Mouse (Mus musculus) liver, embryonic 14.5 days (tissue): ENCODE data around the gene Gm7247. TPM values are rescaled to one million over a fixed set of nuclear protein-coding genes. Genes with fewer than 3 reads are reported as not detected.
"Not testable (repeated sequence)": the region's sequence is repeated elsewhere in the genome, so short reads cannot be mapped to it uniquely, and the experiment has no call there.

ENCODE experiments used
- ATAC-seq: fragments of 200-750 bp; cut with Nextera tagmentation; 2 replicates; pipeline ENCODE4 v1.8.0; 2017; ENCODE audit warnings: moderate number of reproducible peaks, mild to moderate bottlenecking, moderate library complexity; ENCODE audit not compliant: insufficient read depth
- DNase-seq, 3 experiments: peaks; one replicate each; pipeline ENCODE4 v3.0.0-alpha.2; 2012 to 2013; ENCODE audit warnings: low read depth in 3 of 3, low spot score in 3 of 3
- H3K27ac ChIP-seq: fragments of 300-500 bp; sonication (generic); 2 replicates; pipeline ENCODE4 v1.5.1; 2014; ENCODE audit warnings: moderate library complexity, mild to moderate bottlenecking, control low read depth, inconsistent platforms
- H3K27me3 ChIP-seq: fragments of 300-500 bp; sonication (generic); 2 replicates; pipeline ENCODE4 v1.6.1; 2014; ENCODE audit warnings: mild to moderate bottlenecking, low read length, moderate library complexity; ENCODE audit not compliant: control insufficient read depth, insufficient read depth
- H3K36me3 ChIP-seq: fragments of 300-500 bp; sonication (generic); replicated peaks from 2 replicates; pipeline ENCODE4 v1.6.1; 2014; ENCODE audit warnings: low read depth; ENCODE audit not compliant: control insufficient read depth, insufficient read depth
- H3K4me1 ChIP-seq, 2 experiments: fragments of 200-500 bp in 1 of 2; fragments of 300-500 bp in 1 of 2; sonication (generic) in 1 of 2; replicated peaks; 2 replicates each; pipeline ENCODE4 v1.6.1; 2012 to 2014; ENCODE audit warnings: antibody characterized with exemption in 1 of 2, inconsistent platforms in 1 of 2, low read length in 1 of 2; ENCODE audit not compliant: control insufficient read depth in 2 of 2, insufficient read depth in 2 of 2
- H3K4me2 ChIP-seq: fragments of 300-500 bp; sonication (generic); 2 replicates; pipeline ENCODE4 v1.6.1; 2014; ENCODE audit warnings: low read depth, mild to moderate bottlenecking, control low read depth, moderate library complexity
- H3K4me3 ChIP-seq, 2 experiments: fragments of 200-500 bp in 1 of 2; fragments of 300-500 bp in 1 of 2; sonication (generic) in 1 of 2; 2 replicates each; pipeline ENCODE4 v1.5.1; 2012 to 2014; ENCODE audit warnings: low read depth in 2 of 2, low read length in 2 of 2, mild to moderate bottlenecking in 2 of 2, control low read depth in 1 of 2, inconsistent platforms in 1 of 2, moderate library complexity in 1 of 2; ENCODE audit not compliant: insufficient read depth in 1 of 2
- H3K9ac ChIP-seq: fragments of 300-500 bp; sonication (generic); replicated peaks from 2 replicates; pipeline ENCODE4 v1.6.1; 2014; ENCODE audit warnings: mild to moderate bottlenecking, control low read depth, moderate library complexity
- H3K9me3 ChIP-seq: fragments of 300-500 bp; sonication (generic); 2 replicates; pipeline ENCODE4 v1.6.1; 2016; ENCODE audit warnings: low read length, mixed read lengths; ENCODE audit not compliant: control insufficient read depth
- CTCF ChIP-seq: IDR thresholded peaks from 2 replicates; pipeline ENCODE4 v1.5.1; 2016; ENCODE audit warnings: antibody characterized with exemption, low read depth, control low read depth
- EP300 ChIP-seq: IDR thresholded peaks from 2 replicates; pipeline ENCODE4 v1.6.1; 2016; ENCODE audit warnings: antibody characterized with exemption, low read depth
- WGBS: fragments of 180-500 bp; shearing (Covaris S2); extraction: QIAGEN DNeasy Blood & Tissue Kit; methylation state at CpG from one replicate; pipeline ENCODE4 v1.1.7; 2014; ENCODE audit not compliant: insufficient replicate concordance; 5-methylcytosine and 5-hydroxymethylcytosine counted together
- polyA plus RNA-seq, 2 experiments: library from polyadenylated mRNA; depleted of rRNA in 1 of 2; stranded (reverse) in 1 of 2; unstranded in 1 of 2; fragments of >200 nt; fragmentation: Nextera tagmentation in 1 of 2; extraction: Ambion mirVana in 1 of 2; gene quantifications; 2 replicates each; pipeline versions ENCODE4 v1.2.1 to v1.2.3; 2012 to 2014

The Gm7247 gene
- polyA plus RNA-seq, 2 experiments, result not detected

DNA sequence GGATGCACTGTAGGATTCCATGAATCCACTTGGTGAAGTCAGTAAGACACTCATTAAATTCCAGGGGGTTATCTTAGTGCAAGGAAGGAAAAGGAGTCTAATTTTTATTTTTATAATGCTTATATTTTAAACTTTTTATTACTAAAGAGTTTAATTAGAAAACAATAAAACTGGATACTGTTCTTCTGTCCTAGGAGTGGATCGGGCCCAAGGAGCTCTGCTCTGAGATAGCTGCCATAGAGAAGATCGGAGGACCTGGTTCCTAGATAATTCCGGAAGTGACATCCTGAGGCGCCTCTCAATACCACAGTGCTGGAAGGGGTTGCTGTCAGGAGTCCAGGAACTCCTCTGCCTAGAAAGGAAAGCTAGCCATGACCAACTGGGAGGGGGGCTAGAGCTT lies 190.9 kb downstream of the Gm7247 start, which contains the start of gene Gm5622:
Gene Gm5622 (plus strand): TSS at position 301 of the 400 bp plus-strand sequence.
- no peaks in the 10 kb centered on the region for H3K36me3 ChIP-seq
- H3K9me3 ChIP-seq, result no peaks in the 10 kb centered on the region
- WGBS, result 68% methylated on average over 4 of the region's 4 CpGs
- H3K4me3 ChIP-seq, result no peak within 1 kb of the TSS
- no peak within 1 kb of the TSS for H3K27ac ChIP-seq
- H3K4me1 ChIP-seq, result no peaks in the 10 kb centered on the region
- TF ChIP-seq CTCF, result no peak
- no peak for TF ChIP-seq EP300
- H3K27me3 ChIP-seq, result no peaks in the 10 kb centered on the region
- ATAC-seq (no peak), DNase-seq (no peak)
- H3K4me2 ChIP-seq, result no peak within 1 kb of the TSS
- H3K9ac ChIP-seq, result no peak within 1 kb of the TSS

GRCm38 (mm10) chr14:51573963-51574362 lies 212.4 kb downstream of the Gm7247 start, which contains the start of gene Gm17175:
Gene Gm17175, minus strand, starts transcription at chr14:51574063.
- WGBS, result 64% methylated on average over 2 of the region's 2 CpGs
- not testable (repeated sequence) for H3K9ac ChIP-seq, H3K4me2 ChIP-seq, H3K36me3 ChIP-seq, H3K4me1 ChIP-seq, H3K9me3 ChIP-seq, ATAC-seq, H3K27ac ChIP-seq, H3K27me3 ChIP-seq, H3K4me3 ChIP-seq, DNase-seq

- DNase-seq, H3K4me1 ChIP-seq, H3K9me3 ChIP-seq, ATAC-seq, H3K9ac ChIP-seq, H3K27me3 ChIP-seq, H3K4me2 ChIP-seq, H3K27ac ChIP-seq, H3K36me3 ChIP-seq, H3K4me3 ChIP-seq: not testable (repeated sequence)
- 69% methylated on average over 4 of the region's 4 CpGs for WGBS
Measured at GRCm38 (mm10) chr14:51592039-51592438, 230.5 kb downstream of the Gm7247 start, which contains the start of gene Gm17174. Gene Gm17174, minus strand, starts transcription at chr14:51592139.

DNA sequence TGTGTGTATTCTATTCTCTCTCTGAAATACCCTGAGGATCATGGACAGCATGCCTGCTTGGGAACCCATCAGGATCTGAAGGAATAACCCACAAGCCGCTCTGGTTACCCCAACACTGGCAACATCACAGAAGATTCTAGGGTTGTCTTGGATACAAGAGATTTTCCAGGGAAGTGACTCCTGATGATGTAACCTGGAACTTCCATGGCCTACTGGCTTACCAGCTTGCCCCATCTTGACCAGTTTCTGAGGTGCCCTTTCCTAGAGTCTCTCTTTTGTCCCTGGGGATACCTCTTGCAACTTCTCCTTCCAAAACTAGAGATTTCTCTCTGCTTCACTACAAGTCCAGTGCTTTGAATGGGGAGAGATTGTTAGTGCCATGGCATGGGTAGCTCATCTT lies 249.7 kb downstream of the Gm7247 start, which contains the start of gene Gm17078:
Gene Gm17078 (minus strand): TSS at position 101 of the 400 bp plus-strand sequence.
- H3K36me3 ChIP-seq, result no peaks in the 10 kb centered on the region
- ATAC-seq (no peak), DNase-seq (no peak)
- WGBS, result 53% methylated on average over 1 of the region's 1 CpGs
- no peaks in the 10 kb centered on the region for H3K9me3 ChIP-seq
- H3K4me3 ChIP-seq, result no peak within 1 kb of the TSS
- no peaks in the 10 kb centered on the region for H3K27me3 ChIP-seq
- no peak within 1 kb of the TSS for H3K9ac ChIP-seq
- no peak for TF ChIP-seq EP300
- no peak for TF ChIP-seq CTCF
- no peak within 1 kb of the TSS for H3K27ac ChIP-seq
- no peaks in the 10 kb centered on the region for H3K4me1 ChIP-seq
- no peak within 1 kb of the TSS for H3K4me2 ChIP-seq

Other genes starting within 250 kb of the Gm7247 start
- not detected in 2 replicates for gene Eddm3b, start 247.3 kb upstream of the Gm7247 start, polyA plus RNA-seq (2012; rRNA removed)
- gene Eddm3b, start 247.3 kb upstream of the Gm7247 start, polyA plus RNA-seq (2014; fragmentation: Nextera tagmentation; extraction: Ambion mirVana), result not detected in 2 replicates
- 1.9 and 2.8 TPM in 2 replicates for gene Rnase6, start 237.8 kb upstream of the Gm7247 start, polyA plus RNA-seq (2012; rRNA removed)
- 3.6 TPM in 2 replicates for gene Rnase6, start 237.8 kb upstream of the Gm7247 start, polyA plus RNA-seq (2014; fragmentation: Nextera tagmentation; extraction: Ambion mirVana)
- gene Rnase1, start 215.0 kb upstream of the Gm7247 start, polyA plus RNA-seq (2012; rRNA removed), result not detected in 2 replicates
- not detected in 2 replicates for gene Rnase1, start 215.0 kb upstream of the Gm7247 start, polyA plus RNA-seq (2014; fragmentation: Nextera tagmentation; extraction: Ambion mirVana)
- not detected in 2 replicates for gene Rnase2b, start 199.5 kb upstream of the Gm7247 start, polyA plus RNA-seq (2012; rRNA removed)
- gene Rnase2b, start 199.5 kb upstream of the Gm7247 start, polyA plus RNA-seq (2014; fragmentation: Nextera tagmentation; extraction: Ambion mirVana), result not detected in 2 replicates
- gene Ang2, start 162.6 kb upstream of the Gm7247 start, polyA plus RNA-seq (2012; rRNA removed), result not detected in 2 replicates
- gene Ang2, start 162.6 kb upstream of the Gm7247 start, polyA plus RNA-seq (2014; fragmentation: Nextera tagmentation; extraction: Ambion mirVana), result not detected in 2 replicates
- gene Ear14, start 158.4 kb upstream of the Gm7247 start, polyA plus RNA-seq (2012; rRNA removed), result not detected in 2 replicates
- not detected in 2 replicates for gene Ear14, start 158.4 kb upstream of the Gm7247 start, polyA plus RNA-seq (2014; fragmentation: Nextera tagmentation; extraction: Ambion mirVana)
- gene Rnase2a, start 105.6 kb upstream of the Gm7247 start, polyA plus RNA-seq (2012; rRNA removed), result not detected in 2 replicates
- not detected in 2 replicates for gene Rnase2a, start 105.6 kb upstream of the Gm7247 start, polyA plus RNA-seq (2014; fragmentation: Nextera tagmentation; extraction: Ambion mirVana)
- not detected in 2 replicates for gene Vmn2r88, start 49.1 kb downstream of the Gm7247 start, polyA plus RNA-seq (2012; rRNA removed)
- gene Vmn2r88, start 49.1 kb downstream of the Gm7247 start, polyA plus RNA-seq (2014; fragmentation: Nextera tagmentation; extraction: Ambion mirVana), result not detected in 2 replicates
- not detected in 2 replicates for gene Vmn2r89, start 90.1 kb downstream of the Gm7247 start, polyA plus RNA-seq (2012; rRNA removed)
- gene Vmn2r89, start 90.1 kb downstream of the Gm7247 start, polyA plus RNA-seq (2014; fragmentation: Nextera tagmentation; extraction: Ambion mirVana), result not detected in 2 replicates
- gene Gm5622, start 191.0 kb downstream of the Gm7247 start, polyA plus RNA-seq (2012; rRNA removed), result not detected in 2 replicates
- gene Gm5622, start 191.0 kb downstream of the Gm7247 start, polyA plus RNA-seq (2014; fragmentation: Nextera tagmentation; extraction: Ambion mirVana), result 0.15 and 0.16 TPM in 2 replicates
- gene Gm17175, start 212.3 kb downstream of the Gm7247 start, polyA plus RNA-seq (2012; rRNA removed), result not detected in 2 replicates
- not detected in 2 replicates for gene Gm17175, start 212.3 kb downstream of the Gm7247 start, polyA plus RNA-seq (2014; fragmentation: Nextera tagmentation; extraction: Ambion mirVana)
- gene Gm17174, start 230.4 kb downstream of the Gm7247 start, polyA plus RNA-seq (2012; rRNA removed), result not detected in 2 replicates
- not detected in 2 replicates for gene Gm17174, start 230.4 kb downstream of the Gm7247 start, polyA plus RNA-seq (2014; fragmentation: Nextera tagmentation; extraction: Ambion mirVana)
- gene Gm17078, start 249.6 kb downstream of the Gm7247 start, polyA plus RNA-seq (2012; rRNA removed), result not detected in 2 replicates
- not detected in 2 replicates for gene Gm17078, start 249.6 kb downstream of the Gm7247 start, polyA plus RNA-seq (2014; fragmentation: Nextera tagmentation; extraction: Ambion mirVana)